ENCODE assay signal across 20 mouse cellular contexts in genomic region chr9:98704131-98704530, GRCm38 (mm10).
DNase-seq lines count a peak whose midpoint lies in the region; ATAC-seq and TF ChIP-seq lines count a peak whose summit lies in the region.
"Had no signal": no experiment of that assay in that cellular context is flagged by ENCODE, and none has a peak within 500 bp of the region (broad histone marks: within the 10 kb centered on the region; RNA-seq: fewer than 3 reads in every experiment).

No protein-coding gene starts in this region.

- intact Hi-C loops in heart, adult 2 months (cut with DNase I) = no loop called here
- intact Hi-C loops in left cerebral cortex, postnatal 25 days (cut with DNase I) = no loop called here

- no peak for ATAC-seq in forebrain, embryonic 14.5 days
- ATAC-seq: hindbrain, embryonic 16.5 days had no signal

- TF ChIP-seq EP300 in heart, adult 2 months (IDR thresholded peaks at IDR 0.05; ENCODE audit: insufficient read depth, low read depth, low read length) = no peak

- DNase-seq in heart, embryonic 10.5 days (ENCODE audit: low spot score) = peak; percentile 71
- DNase-seq in heart, adult 2 months = no peak
- peak; percentile 18 for DNase-seq in retina, postnatal 1 day
- DNase-seq in retina, embryonic 14.5 days (ENCODE audit: low spot score) = no peak
- DNase-seq in limb, embryonic 10.5 days (ENCODE audit: low spot score) = no peak
- DNase-seq in urinary bladder, postnatal 36 days (ENCODE audit: low spot score in 2 of 2) = peak; percentile 40 to 64
- DNase-seq in forebrain, embryonic 14.5 days (ENCODE audit: low spot score) = no peak
- no peak for DNase-seq in left cerebral cortex, postnatal 25 days (ENCODE audit: low spot score in 2 of 2)
- DNase-seq: adrenal gland, postnatal 36 days; cerebellum, postnatal 25 days; kidney, adult 9 months; right cerebral cortex, adult 18-20 months; thymus, adult 2 months had no signal

- TF ChIP-seq POLR2A in heart, adult 2 months (IDR thresholded peaks at IDR 0.05; ENCODE audit: insufficient read depth, low read depth, low read length) = no peak

- H3K9ac ChIP-seq in heart, adult 2 months (ENCODE audit: low read depth, low read length) = no peak overlapping the region
- H3K9ac ChIP-seq in forebrain, embryonic 14.5 days (ENCODE audit: low read length) = no peak overlapping the region
- H3K9ac ChIP-seq: embryonic facial prominence, embryonic 15.5 days; forebrain, embryonic 12.5 days; limb, embryonic 12.5 days; liver, embryonic 14.5 days; neural tube, embryonic 15.5 days had no signal

- H3K4me3 ChIP-seq in heart, embryonic 10.5 days = no peak overlapping the region
- no peak overlapping the region for H3K4me3 ChIP-seq in heart, adult 2 months
- no peak overlapping the region for H3K4me3 ChIP-seq in limb, embryonic 10.5 days
- H3K4me3 ChIP-seq in forebrain, embryonic 14.5 days (ENCODE audit: low read depth, low read length) = no peak overlapping the region
- H3K4me3 ChIP-seq: embryonic facial prominence, embryonic 15.5 days; forebrain, embryonic 12.5 days; limb, embryonic 12.5 days; midbrain, embryonic 10.5 days; neural tube, embryonic 15.5 days had no signal

- TF ChIP-seq CTCF in heart, adult 2 months (IDR thresholded peaks at IDR 0.05) = no peak

- no peaks in the 10 kb centered on the region for H3K9me3 ChIP-seq in heart, embryonic 10.5 days
- H3K9me3 ChIP-seq in limb, embryonic 10.5 days (replicated peaks) = no peaks in the 10 kb centered on the region
- no peaks in the 10 kb centered on the region for H3K9me3 ChIP-seq in forebrain, embryonic 14.5 days (replicated peaks; ENCODE audit: control insufficient read depth, low read length)
- H3K9me3 ChIP-seq: embryonic facial prominence, embryonic 15.5 days; forebrain, embryonic 12.5 days; limb, embryonic 12.5 days; midbrain, embryonic 10.5 days; neural tube, embryonic 15.5 days had no signal

- no peak overlapping the region for H3K4me2 ChIP-seq in forebrain, embryonic 14.5 days (ENCODE audit: low read length)
- H3K4me2 ChIP-seq: embryonic facial prominence, embryonic 15.5 days; forebrain, embryonic 12.5 days; limb, embryonic 12.5 days; neural tube, embryonic 15.5 days had no signal

- no peaks in the 10 kb centered on the region for H3K36me3 ChIP-seq in heart, embryonic 10.5 days
- no peaks in the 10 kb centered on the region for H3K36me3 ChIP-seq in heart, adult 2 months (ENCODE audit: control insufficient read depth, insufficient read depth, low read length)
- no peaks in the 10 kb centered on the region for H3K36me3 ChIP-seq in limb, embryonic 10.5 days
- H3K36me3 ChIP-seq in forebrain, embryonic 14.5 days (ENCODE audit: control insufficient read depth, insufficient read depth, low read length) = no peaks in the 10 kb centered on the region
- H3K36me3 ChIP-seq: embryonic facial prominence, embryonic 15.5 days; forebrain, embryonic 12.5 days; limb, embryonic 12.5 days; midbrain, embryonic 10.5 days; neural tube, embryonic 15.5 days had no signal

- peaks cover 10% of the 10 kb centered on the region; the same call in 1 of the 2 replicates for H3K4me1 ChIP-seq in heart, embryonic 10.5 days
- no peaks in the 10 kb centered on the region for H3K4me1 ChIP-seq in heart, adult 2 months (ENCODE audit: control insufficient read depth, insufficient read depth, low read length)
- peaks cover 58% of the 10 kb centered on the region for H3K4me1 ChIP-seq in limb, embryonic 10.5 days
- no peaks in the 10 kb centered on the region for H3K4me1 ChIP-seq in forebrain, embryonic 14.5 days (ENCODE audit: control insufficient read depth, insufficient read depth, low read length)
- H3K4me1 ChIP-seq: neural tube, embryonic 15.5 days had no signal

- 36% methylated on average over 5 of the region's 5 CpGs for WGBS in heart, embryonic 10.5 days
- WGBS in heart, adult 2 months = 47% methylated on average over 5 of the region's 5 CpGs
- WGBS in limb, embryonic 10.5 days = 29% methylated on average over 5 of the region's 5 CpGs
- whole genome bisulfite sequencing in forebrain, embryonic 14.5 days = 44% methylated on average over 5 of the region's 5 CpGs

- H3K79me2 ChIP-seq in heart, adult 2 months (replicated peaks; ENCODE audit: control insufficient read depth, insufficient read depth, low read length) = no peaks in the 10 kb centered on the region

- H3K27me3 ChIP-seq in heart, embryonic 10.5 days (ENCODE audit: insufficient read depth, poor library complexity, severe bottlenecking) = no peaks in the 10 kb centered on the region
- no peaks in the 10 kb centered on the region for H3K27me3 ChIP-seq in heart, adult 2 months (ENCODE audit: control insufficient read depth, insufficient read depth, low read length)
- no peaks in the 10 kb centered on the region for H3K27me3 ChIP-seq in limb, embryonic 10.5 days (ENCODE audit: low read depth, poor library complexity, severe bottlenecking)
- H3K27me3 ChIP-seq in forebrain, embryonic 14.5 days (replicated peaks; ENCODE audit: control insufficient read depth, insufficient read depth, low read length) = no peaks in the 10 kb centered on the region
- H3K27me3 ChIP-seq: forebrain, embryonic 12.5 days; limb, embryonic 12.5 days; neural tube, embryonic 15.5 days had no signal

- H3K27ac ChIP-seq in heart, embryonic 10.5 days = no peak overlapping the region
- H3K27ac ChIP-seq in heart, adult 2 months = no peak overlapping the region
- H3K27ac ChIP-seq in limb, embryonic 10.5 days = 0 out of 2 replicates have a peak overlapping the region, but pooled peaks have one; percentile 26
- H3K27ac ChIP-seq in forebrain, embryonic 14.5 days (ENCODE audit: low read depth, low read length) = no peak overlapping the region
- H3K27ac ChIP-seq: embryonic facial prominence, embryonic 15.5 days; forebrain, embryonic 12.5 days; limb, embryonic 12.5 days; liver, embryonic 14.5 days; midbrain, embryonic 10.5 days; neural tube, embryonic 15.5 days had no signal

Comparison
In these comparisons a context has a peak if more than half of its experiments do, and no peak if none do; other contexts are left out.
1. DNase-seq: peak in heart, embryonic 10.5 days (single experiment), retina, postnatal 1 day (single experiment) and urinary bladder, postnatal 36 days (2 of 2); none in heart, adult 2 months (0 of 2), retina, embryonic 14.5 days (single experiment), limb, embryonic 10.5 days (single experiment), forebrain, embryonic 14.5 days (single experiment) and left cerebral cortex, postnatal 25 days (0 of 2).